Mouse (Mus musculus) lung, postnatal 0 days (tissue): Measurements from ENCODE around the gene Coasy.
A peak's percentile ranks its signal among the peaks of the same experiment; 100 is the strongest.

ENCODE experiments used
- CTCF ChIP-seq: IDR thresholded peaks from 2 replicates; pipeline ENCODE4 v1.5.1; 2016; ENCODE audit warnings: antibody characterized with exemption, mild to moderate bottlenecking
- EP300 ChIP-seq: IDR thresholded peaks from 2 replicates; pipeline ENCODE4 v1.6.1; 2016; ENCODE audit warnings: antibody characterized with exemption, mild to moderate bottlenecking, control low read depth

GRCm38 (mm10) chr11:101060126-101060525 lies 22.2 kb upstream of the Coasy start:
- no peak for TF ChIP-seq CTCF
- TF ChIP-seq EP300: peak; percentile 49; the same call in 1 of the 2 replicates
